Mouse (Mus musculus) heart, embryonic 12.5 days (tissue): ENCODE data around the gene Pcdh17. TPM values are rescaled to one million over a fixed set of nuclear protein-coding genes. Genes with fewer than 3 reads are reported as not detected.

Experiments used
- ATAC-seq: fragments of 200-750 bp; cut with Nextera tagmentation; 2 replicates; pipeline ENCODE4 v1.8.0; 2017; ENCODE audit warnings: moderate TSS enrichment, moderate library complexity; ENCODE audit not compliant: insufficient number of reproducible peaks, low FRiP score
- H3K27ac ChIP-seq: fragments of 300-500 bp; sonication (generic); 2 replicates; pipeline ENCODE4 v1.5.1; 2016; ENCODE audit warnings: mild to moderate bottlenecking, moderate library complexity; ENCODE audit not compliant: poor library complexity, severe bottlenecking
- H3K27me3 ChIP-seq: fragments of 300-500 bp; sonication (generic); replicated peaks from 2 replicates; pipeline ENCODE4 v1.6.1; 2016; ENCODE audit warnings: mild to moderate bottlenecking, moderate library complexity
- H3K36me3 ChIP-seq: fragments of 300-500 bp; sonication (generic); 2 replicates; pipeline ENCODE4 v1.6.1; 2016; ENCODE audit warnings: mild to moderate bottlenecking, moderate library complexity
- H3K4me1 ChIP-seq: fragments of 300-500 bp; sonication (generic); replicated peaks from 2 replicates; pipeline ENCODE4 v1.6.1; 2016; ENCODE audit warnings: mild to moderate bottlenecking
- H3K4me2 ChIP-seq: fragments of 300-500 bp; sonication (generic); 2 replicates; pipeline ENCODE4 v1.6.1; 2016; ENCODE audit warnings: mild to moderate bottlenecking, moderate library complexity
- H3K4me3 ChIP-seq: fragments of 300-500 bp; sonication (generic); 2 replicates; pipeline ENCODE4 v1.5.1; 2016; ENCODE audit warnings: mild to moderate bottlenecking
- H3K9ac ChIP-seq: fragments of 300-500 bp; sonication (generic); 2 replicates; pipeline ENCODE4 v1.6.1; 2016; ENCODE audit warnings: mild to moderate bottlenecking, moderate library complexity
- H3K9me3 ChIP-seq: fragments of 300-500 bp; sonication (generic); replicated peaks from 2 replicates; pipeline ENCODE4 v1.6.1; 2016; ENCODE audit warnings: mild to moderate bottlenecking, moderate library complexity
- WGBS: fragments of 180-500 bp; shearing (Covaris S2); methylation state at CpG from one replicate; pipeline ENCODE4 v1.1.7; 2016; 5-methylcytosine and 5-hydroxymethylcytosine counted together
- polyA plus RNA-seq: library from polyadenylated mRNA; unstranded; fragments of >200 nt; fragmentation: Nextera tagmentation; extraction: Ambion mirVana; gene quantifications from 2 replicates; pipeline ENCODE4 v1.2.1, GENCODE M21; 2016

Gene Pcdh17
- polyA plus RNA-seq, 1 experiment from 2014 or later: 1.7 TPM

DNA sequence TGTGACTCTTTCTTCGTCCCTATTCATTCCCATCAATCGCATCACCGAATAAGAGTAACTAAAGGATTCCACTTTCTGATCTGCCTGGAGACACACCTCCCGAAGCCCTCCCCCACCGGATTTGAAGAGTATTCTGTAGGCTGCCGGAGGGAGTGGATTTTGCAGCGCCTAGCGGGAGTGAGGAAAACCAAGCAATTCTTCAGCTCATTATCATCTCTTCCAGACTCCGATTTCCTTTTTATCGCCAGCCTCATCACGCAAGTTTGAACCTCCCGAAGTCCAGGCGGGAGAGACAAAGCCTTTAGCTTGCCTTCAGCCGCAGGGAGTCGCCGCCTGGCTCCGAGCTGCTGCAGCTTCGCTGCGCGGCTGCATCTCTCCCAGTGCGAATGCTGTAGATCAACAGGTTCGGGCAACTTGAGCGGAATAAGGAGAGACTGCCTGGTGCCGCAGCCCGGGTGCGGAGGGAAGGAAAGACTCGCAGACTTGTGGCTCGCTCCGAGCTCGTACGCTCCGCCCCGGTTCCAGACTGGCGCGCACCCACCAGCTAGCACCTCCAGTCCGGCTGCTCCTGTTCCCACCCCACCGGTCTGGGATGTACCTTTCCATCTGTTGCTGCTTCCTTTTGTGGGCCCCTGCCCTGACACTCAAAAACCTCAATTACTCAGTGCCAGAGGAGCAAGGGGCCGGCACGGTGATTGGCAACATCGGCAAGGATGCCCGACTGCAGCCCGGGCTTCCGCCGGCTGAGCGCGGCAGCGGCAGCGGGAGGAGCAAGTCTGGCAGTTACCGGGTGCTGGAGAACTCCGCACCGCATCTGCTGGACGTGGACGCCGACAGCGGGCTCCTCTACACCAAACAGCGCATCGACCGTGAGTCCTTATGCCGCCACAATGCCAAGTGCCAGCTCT is 2.4 kb downstream of the Pcdh17 start:
- Histone ChIP-seq H3K27me3 (peaks cover 20% of the 10 kb centered on the region), H3K27ac (no peak overlapping the region), H3K9me3 (no peaks in the 10 kb centered on the region), H3K4me3 (peak overlapping the region; percentile 76), H3K4me2 (peak overlapping the region; percentile 92), H3K4me1 (peaks cover 26% of the 10 kb centered on the region), H3K36me3 (no peaks in the 10 kb centered on the region), H3K9ac (peak overlapping the region; percentile 18)
- WGBS: under 1% methylated on average over 59 of the region's 59 CpGs
- ATAC-seq: no peak

- WGBS: 7% methylated on average over 37 of the region's 37 CpGs
- Histone ChIP-seq H3K9me3 (no peaks in the 10 kb centered on the region), H3K9ac (0 out of 2 replicates have a peak overlapping the region, but pooled peaks have one; percentile 18)
Observed at GRCm38 (mm10) chr14:84446411-84446915, 3.1 kb downstream of the Pcdh17 start.

GRCm38 (mm10) chr14:84446941-84447641 is 3.7 kb downstream of the Pcdh17 start:
- ATAC-seq: no peak
- H3K4me2 ChIP-seq: peak overlapping the region; percentile 92
- peaks cover 20% of the 10 kb centered on the region for H3K27me3 ChIP-seq

More at GRCm38 (mm10) chr14:84446411-84446915, 3.1 kb downstream of the Pcdh17 start:
- Histone ChIP-seq H3K36me3 (no peaks in the 10 kb centered on the region), H3K4me2 (peak overlapping the region; percentile 92), H3K27ac (no peak overlapping the region), H3K4me1 (peaks cover 26% of the 10 kb centered on the region), H3K27me3 (peaks cover 20% of the 10 kb centered on the region), H3K4me3 (peak overlapping the region; percentile 76)
- no peak for ATAC-seq

DNA sequence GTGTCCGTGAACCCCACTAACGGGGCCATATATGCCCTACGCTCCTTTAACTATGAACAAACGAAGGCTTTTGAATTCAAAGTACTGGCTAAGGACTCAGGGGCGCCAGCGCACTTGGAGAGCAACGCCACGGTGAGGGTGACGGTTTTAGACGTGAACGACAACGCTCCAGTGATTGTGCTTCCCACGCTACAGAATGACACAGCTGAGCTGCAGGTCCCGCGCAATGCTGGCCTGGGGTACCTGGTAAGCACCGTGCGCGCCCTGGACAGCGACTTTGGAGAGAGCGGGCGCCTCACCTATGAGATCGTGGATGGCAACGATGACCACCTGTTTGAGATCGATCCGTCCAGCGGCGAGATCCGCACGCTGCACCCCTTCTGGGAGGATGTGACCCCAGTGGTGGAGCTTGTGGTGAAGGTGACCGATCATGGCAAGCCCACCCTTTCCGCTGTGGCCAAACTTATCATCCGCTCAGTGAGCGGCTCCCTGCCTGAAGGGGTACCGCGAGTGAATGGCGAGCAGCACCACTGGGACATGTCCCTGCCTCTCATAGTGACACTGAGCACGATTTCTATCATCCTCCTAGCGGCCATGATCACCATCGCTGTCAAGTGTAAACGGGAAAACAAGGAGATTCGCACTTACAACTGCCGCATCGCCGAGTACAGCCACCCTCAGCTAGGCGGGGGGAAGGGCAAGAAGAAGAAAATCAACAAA is 4.5 kb downstream of the Pcdh17 start:
- no peak overlapping the region for H3K27ac ChIP-seq
- H3K36me3 ChIP-seq: no peaks in the 10 kb centered on the region
- peak overlapping the region; percentile 76 for H3K4me3 ChIP-seq
- H3K4me1 ChIP-seq: peaks cover 26% of the 10 kb centered on the region
- ATAC-seq: no peak
- H3K9me3 ChIP-seq: no peaks in the 10 kb centered on the region
- H3K9ac ChIP-seq: no peak overlapping the region
- peak overlapping the region; percentile 92 for H3K4me2 ChIP-seq
- H3K27me3 ChIP-seq: peaks cover 20% of the 10 kb centered on the region
- WGBS: 4% methylated on average over 45 of the region's 45 CpGs

More at GRCm38 (mm10) chr14:84446941-84447641, 3.7 kb downstream of the Pcdh17 start:
- H3K36me3 ChIP-seq: no peaks in the 10 kb centered on the region
- no peak overlapping the region for H3K27ac ChIP-seq
- WGBS: 7% methylated on average over 45 of the region's 45 CpGs
- H3K9me3 ChIP-seq: no peaks in the 10 kb centered on the region
- H3K9ac ChIP-seq: no peak overlapping the region
- peak overlapping the region; percentile 76 for H3K4me3 ChIP-seq
- peaks cover 26% of the 10 kb centered on the region for H3K4me1 ChIP-seq

- H3K36me3 ChIP-seq: no peaks in the 10 kb centered on the region
- WGBS: 5% methylated on average over 15 of the region's 15 CpGs
- no peak for ATAC-seq
- peak overlapping the region; percentile 76 for H3K4me3 ChIP-seq
- H3K9ac ChIP-seq: no peak overlapping the region
- peak overlapping the region; percentile 92 for H3K4me2 ChIP-seq
- H3K27me3 ChIP-seq: peaks cover 20% of the 10 kb centered on the region
- no peaks in the 10 kb centered on the region for H3K9me3 ChIP-seq
- H3K27ac ChIP-seq: no peak overlapping the region
- peaks cover 26% of the 10 kb centered on the region for H3K4me1 ChIP-seq
Observed at GRCm38 (mm10) chr14:84448381-84448771, 5.0 kb downstream of the Pcdh17 start.

DNA sequence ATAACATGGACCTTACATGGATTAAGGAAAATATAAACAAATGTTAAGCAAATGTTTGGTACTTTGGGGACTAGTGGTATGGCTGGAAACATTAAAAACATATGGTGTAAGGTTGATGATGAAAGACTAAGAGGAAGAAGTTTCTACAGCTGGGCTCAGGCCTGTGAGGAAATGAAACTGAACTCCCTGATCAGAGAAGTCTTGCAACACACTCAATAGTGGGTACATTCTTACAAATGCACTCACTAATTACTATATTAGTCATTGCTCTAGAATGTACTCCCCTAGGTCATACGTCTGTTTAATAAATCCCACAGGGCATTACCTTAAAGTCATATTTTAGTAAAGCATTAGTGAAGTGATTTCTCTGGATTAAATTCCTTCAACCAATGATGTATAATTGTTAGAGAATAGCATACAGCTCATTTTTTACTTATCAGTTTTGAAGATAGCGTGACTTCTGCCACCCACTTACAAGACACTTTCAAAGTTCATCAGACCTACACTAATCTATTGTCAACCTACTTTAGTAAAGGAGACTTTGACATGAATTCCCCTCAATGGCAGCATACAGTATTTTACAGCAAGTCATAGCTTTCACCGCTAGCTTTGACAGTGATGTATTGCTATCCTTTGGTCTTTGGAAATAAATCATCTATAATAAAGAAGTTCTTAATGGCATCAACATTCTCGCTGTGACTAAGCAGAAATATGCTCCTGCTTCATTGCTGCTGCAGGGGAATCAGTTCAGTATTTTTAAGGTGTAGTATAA is 10.9 kb downstream of the Pcdh17 start:
- Histone ChIP-seq H3K9me3 (no peaks in the 10 kb centered on the region), H3K27ac (no peak overlapping the region), H3K4me3 (no peak overlapping the region), H3K27me3 (no peaks in the 10 kb centered on the region), H3K4me1 (no peaks in the 10 kb centered on the region), H3K9ac (no peak overlapping the region), H3K4me2 (no peak overlapping the region), H3K36me3 (no peaks in the 10 kb centered on the region)
- 68% methylated on average over 4 of the region's 4 CpGs for WGBS
- ATAC-seq: no peak

DNA sequence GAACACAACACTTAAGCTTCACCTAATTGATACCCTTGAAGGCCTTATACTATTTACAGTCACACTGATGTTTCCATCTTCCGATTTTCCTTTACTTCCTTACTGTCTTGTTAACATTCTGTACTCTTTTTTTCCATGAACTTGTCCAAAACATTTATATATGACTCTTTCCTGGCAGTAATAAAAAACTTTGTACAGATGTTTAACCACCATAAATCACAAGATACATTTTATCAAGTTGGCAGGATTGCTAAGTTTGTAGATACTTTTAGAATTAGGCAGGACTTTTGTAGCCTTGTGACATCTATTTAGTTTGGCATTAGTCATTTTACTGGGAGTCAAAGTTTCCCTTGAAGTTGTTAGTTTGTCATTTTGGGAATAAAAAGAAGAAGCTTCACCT is 32.1 kb downstream of the Pcdh17 start:
- Histone ChIP-seq H3K9ac (no peak overlapping the region), H3K4me1 (no peaks in the 10 kb centered on the region), H3K4me2 (no peak overlapping the region), H3K27me3 (no peaks in the 10 kb centered on the region), H3K36me3 (no peaks in the 10 kb centered on the region), H3K9me3 (no peaks in the 10 kb centered on the region), H3K27ac (no peak overlapping the region), H3K4me3 (no peak overlapping the region)
- WGBS: 70% methylated on average over 1 of the region's 1 CpGs
- no peak for ATAC-seq

- no peaks in the 10 kb centered on the region for H3K4me1 ChIP-seq
- 80% methylated on average over 8 of the region's 8 CpGs for WGBS
- H3K27ac ChIP-seq: no peak overlapping the region
- H3K4me2 ChIP-seq: no peak overlapping the region
- no peak overlapping the region for H3K4me3 ChIP-seq
- H3K27me3 ChIP-seq: no peaks in the 10 kb centered on the region
- no peaks in the 10 kb centered on the region for H3K36me3 ChIP-seq
- no peaks in the 10 kb centered on the region for H3K9me3 ChIP-seq
- no peak overlapping the region for H3K9ac ChIP-seq
- no peak for ATAC-seq
Observed at GRCm38 (mm10) chr14:84476336-84476735, 33.0 kb downstream of the Pcdh17 start.

- no peaks in the 10 kb centered on the region for H3K4me1 ChIP-seq
- no peaks in the 10 kb centered on the region for H3K27me3 ChIP-seq
- H3K9ac ChIP-seq: no peak overlapping the region
- no peak overlapping the region for H3K4me2 ChIP-seq
- H3K27ac ChIP-seq: no peak overlapping the region
- no peak overlapping the region for H3K4me3 ChIP-seq
- H3K9me3 ChIP-seq: no peaks in the 10 kb centered on the region
- ATAC-seq: no peak
- no peaks in the 10 kb centered on the region for H3K36me3 ChIP-seq
- WGBS: 76% methylated on average over 4 of the region's 4 CpGs
Observed at GRCm38 (mm10) chr14:84476906-84477305, 33.5 kb downstream of the Pcdh17 start.

DNA sequence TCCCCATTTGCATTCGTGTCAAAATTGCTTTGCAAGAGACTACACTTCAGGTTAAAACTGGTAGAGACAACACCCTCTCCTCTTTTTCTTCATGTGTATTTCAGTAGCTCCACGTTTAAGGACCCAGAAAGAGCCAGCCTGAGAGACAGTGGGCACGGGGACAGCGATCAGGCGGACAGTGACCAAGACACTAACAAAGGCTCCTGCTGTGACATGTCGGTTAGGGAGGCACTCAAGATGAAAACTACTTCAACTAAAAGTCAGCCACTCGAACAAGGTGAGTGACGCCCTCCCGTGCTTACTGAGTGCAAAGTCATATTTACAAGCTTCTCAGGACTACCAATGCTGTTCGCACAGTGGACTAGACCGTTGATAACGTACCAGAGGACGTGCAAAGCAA is 34.0 kb downstream of the Pcdh17 start:
- H3K4me2 ChIP-seq: no peak overlapping the region
- no peak for ATAC-seq
- 64% methylated on average over 13 of the region's 13 CpGs for WGBS

More for the DNA sequence above, 34.0 kb downstream of the Pcdh17 start:
- Histone ChIP-seq H3K9me3 (no peaks in the 10 kb centered on the region), H3K9ac (no peak overlapping the region), H3K36me3 (no peaks in the 10 kb centered on the region), H3K27me3 (no peaks in the 10 kb centered on the region), H3K27ac (no peak overlapping the region), H3K4me1 (no peaks in the 10 kb centered on the region), H3K4me3 (no peak overlapping the region)
